Mouse (Mus musculus) induced T-regulatory cell, adult 2 months (primary cell): ENCODE measurements at regions not wholly inside any gene's neighbourhood (a gene's known extent, or its start where the extent isn't known, plus 50 kb on each side); places are given as distances from the start of the nearest gene placed in this dataset.
"Not testable (repeated sequence)": the region's sequence is repeated elsewhere in the genome, so short reads cannot be mapped to it uniquely, and the experiment has no call there.

Experiments used
- DNase-seq: peaks from one replicate; pipeline ENCODE4 v3.0.0-alpha.2; 2012; ENCODE audit warnings: low read depth

DNA sequence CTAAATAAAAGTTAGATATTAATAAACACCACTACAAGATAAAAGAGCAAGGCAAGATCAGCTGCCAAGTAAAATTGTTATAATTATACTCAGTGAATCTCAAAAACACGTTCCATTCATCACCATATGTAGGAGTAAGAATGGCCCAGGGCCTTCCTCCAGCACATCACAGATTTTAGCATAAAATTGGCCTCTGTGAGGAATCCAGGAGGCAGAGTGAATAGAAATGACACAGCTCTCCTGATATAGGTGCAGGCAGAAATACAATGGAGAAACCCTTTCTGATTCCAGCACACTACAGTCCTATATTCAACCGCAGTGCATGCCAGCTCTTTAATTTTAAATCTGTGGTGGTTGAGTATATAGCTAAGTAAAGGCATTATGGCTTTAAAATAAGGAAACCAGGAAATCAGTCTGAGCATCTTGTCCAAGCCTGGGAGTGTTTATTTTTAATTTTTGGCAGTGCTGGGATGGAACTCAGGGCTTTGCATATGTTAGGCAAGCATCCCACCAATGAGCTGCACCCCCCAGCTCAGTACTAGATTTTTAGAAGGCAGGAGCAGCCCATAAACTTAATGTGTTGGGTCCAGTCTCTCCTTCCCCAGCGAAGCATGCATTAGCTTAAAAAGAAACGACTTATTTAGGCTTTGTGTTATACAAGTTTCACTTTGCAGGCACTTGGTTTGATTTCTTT, 158.3 kb upstream of the Ptprz1 start:
- no peak for DNase-seq

DNA sequence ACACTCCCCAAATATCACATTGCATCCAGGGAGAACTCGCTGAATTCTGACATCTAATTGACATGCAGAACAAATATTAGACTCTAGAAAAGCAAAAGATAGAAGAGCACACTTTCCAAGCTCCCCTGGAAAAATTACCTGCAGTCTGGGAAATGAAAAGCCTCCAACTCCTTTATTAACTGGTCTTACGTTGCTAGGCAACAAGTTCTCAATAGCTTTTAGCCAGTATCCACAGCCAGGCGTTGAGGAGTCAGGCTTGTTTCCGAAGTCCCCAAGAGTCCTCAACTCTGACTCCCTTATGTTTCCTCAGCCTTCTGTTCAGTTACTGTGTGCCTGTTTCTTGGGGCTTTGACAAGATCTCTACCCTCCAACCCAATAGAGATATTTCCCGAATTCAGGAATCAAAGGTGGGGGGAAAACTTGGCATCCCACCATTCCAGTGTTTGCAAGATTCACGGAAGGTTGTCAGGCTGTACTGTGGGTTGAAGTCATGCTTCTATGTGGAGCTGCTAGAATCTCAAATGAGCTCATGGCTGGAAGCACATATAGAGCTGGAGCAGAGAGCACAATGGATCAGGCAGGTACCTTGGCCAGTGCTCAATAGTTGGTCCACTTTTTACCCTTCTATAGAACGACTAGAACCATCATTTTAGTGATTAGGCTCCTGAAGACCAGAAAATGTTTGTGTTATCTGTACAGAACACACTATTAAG, 159.0 kb upstream of the Ptprz1 start:
- DNase-seq = no peak

DNA sequence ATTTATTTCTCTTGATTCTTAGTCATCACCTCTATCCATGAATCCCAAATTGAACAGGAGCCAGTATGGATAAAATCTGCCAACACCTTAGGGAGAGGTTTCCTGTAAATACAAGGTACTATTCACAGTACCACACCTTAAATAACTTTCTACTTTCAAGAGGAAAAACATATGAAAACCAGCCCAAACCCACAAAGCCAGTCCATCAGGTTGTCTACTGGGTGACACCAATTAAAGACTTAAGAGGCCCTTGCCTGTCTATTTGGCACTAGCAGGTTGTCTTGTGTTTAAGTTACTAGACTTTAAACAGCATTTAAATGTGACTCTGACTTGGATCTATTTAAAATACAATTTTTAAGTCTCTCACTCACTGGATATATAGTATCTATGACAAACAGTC, 177.1 kb upstream of the Ptprz1 start:
- DNase-seq = no peak

DNA sequence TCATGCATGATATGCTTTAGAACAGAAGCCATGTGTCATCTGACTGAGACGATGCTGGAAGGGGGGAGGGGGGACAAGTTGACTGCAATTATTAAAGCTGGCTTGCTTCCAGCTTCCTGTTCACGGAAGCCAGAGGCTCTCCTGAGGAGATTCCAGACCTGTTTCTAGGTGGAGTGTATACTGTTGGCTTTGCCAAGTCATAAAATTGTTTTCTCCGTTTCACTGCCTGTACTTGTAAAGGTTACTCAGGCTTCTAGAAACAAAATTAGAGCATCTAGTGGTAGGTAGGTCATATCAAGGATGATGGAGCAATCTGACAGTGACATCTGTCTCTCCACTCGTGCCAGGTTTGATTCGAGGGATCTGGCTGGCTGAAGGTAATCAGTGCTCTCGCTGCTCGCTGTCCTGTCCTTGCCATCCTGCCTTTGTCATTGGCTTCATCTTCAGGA, 186.6 kb upstream of the Ptprz1 start:
- DNase-seq = no peak

DNA sequence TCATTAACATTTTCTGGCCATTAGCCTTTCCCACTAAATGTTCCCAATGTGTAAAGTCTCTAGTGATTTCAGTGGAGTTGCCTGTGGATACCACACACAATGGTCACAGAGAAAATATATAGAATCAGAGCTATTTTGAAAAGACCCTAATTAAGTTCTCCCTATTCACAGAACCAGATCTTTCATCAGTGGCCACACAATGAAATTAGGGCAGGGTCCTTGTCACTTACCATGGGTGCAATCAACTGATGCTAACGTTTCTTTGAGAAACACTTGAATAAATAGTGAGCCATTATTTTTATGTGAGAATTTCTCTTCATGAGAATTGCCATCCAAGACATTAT, 200.7 kb upstream of the Ptprz1 start:
- no peak for DNase-seq

DNA sequence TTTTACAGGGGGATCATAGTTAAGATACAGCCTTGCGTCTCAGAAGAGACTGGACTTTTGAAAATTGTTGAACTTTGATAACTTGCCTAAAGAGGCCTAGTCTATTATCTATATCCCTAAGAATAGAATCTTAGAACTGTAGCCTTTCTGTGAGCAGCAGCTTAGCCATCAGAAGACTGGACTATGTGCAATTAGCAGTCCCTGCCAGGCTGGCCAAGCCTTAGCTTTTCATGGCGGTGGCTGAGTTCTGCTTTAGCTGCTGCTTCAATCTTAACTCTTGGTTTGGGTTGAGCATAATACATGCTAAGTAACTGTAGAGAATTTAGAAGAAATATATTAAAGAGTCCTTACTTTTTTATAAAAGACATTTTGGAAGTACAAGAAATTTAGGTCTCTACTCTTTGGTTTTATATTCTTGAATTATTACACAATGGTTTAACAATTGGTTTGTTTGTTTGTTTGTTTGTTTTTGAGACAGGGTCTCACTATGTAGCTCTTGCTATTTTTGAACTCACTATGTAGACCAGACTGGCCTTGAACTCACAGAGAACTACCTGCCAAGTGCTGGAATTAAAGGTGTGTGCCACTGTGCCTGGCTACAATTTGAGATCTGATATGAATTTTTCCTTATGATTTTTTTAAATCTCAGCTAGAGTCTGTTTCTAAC, 201.2 kb upstream of the Ptprz1 start:
- no peak for DNase-seq

DNA sequence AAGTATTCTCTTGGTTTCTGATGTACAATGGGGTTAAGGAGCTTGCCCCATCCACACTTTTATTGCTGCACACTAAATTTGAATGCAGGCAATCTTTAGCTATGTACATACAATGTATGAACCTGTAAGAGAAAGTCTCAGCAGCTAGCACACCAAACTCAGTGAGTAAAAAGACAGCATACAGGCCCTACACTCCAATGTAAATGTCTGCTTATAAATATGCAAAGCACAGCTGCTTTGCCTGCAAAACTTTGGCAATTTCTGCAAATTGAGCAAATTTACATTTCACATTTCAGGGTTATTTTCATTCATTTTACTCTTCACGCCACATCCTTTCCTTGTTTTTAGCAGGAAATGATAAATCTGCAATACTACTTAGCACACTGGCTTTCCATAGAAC, 203.8 kb upstream of the Ptprz1 start:
- DNase-seq = no peak

DNA sequence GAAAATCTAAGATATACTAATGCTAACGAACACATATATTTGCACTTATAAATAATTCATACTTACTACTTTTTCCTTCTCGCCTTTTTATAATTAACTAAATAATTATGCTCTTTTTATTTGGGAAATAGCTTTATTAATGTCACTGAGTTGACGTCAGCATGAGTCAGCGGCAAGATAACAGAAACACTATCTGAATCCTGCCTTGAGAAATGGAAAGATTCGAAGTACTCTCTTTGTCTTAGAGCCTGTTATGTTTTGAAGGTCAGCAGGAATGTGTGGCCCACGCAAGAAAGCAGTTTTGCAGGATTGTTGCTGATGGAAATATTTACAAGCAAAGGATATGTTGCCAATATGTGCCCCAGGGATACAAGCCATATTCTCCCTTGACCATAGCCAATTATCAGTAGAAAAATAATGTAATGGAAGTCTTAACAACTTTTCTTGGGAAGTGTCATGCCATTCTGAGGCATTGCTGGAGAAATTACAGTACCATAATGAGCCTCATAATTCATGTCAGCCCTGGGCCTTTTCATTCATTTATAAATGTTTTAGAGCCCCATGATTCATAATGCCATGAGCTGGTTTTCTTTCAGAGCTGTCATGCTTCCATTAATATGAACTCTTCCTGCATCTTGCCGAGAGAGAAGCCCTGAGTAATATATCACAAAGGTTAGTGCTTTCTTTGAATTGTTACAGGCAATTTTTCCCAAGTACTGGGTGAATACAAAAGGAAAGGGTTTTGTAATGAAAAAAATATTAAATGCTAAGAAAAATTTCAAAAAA, 206.9 kb upstream of the Ptprz1 start:
- no peak for DNase-seq

DNA sequence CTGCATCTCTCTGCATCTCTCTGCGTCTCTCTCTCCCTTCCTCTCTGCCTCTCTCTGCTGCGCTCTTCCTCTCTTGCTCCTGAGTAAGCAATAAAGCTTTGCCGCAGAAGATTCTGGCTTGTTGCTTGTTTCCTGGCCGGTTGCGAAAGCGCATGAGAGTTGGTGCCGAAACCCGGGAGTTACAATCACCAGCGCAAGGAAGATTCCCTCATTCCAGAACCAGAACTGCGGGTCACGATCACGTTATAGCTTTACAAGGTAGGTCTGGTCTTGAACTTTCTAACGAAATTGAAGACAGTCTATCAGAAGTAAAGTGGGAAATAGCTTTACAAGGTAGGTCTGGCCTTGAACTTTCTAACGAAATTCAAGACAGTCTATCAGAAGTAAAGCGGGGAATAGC, 217.9 kb upstream of the Ptprz1 start:
- DNase-seq = not testable (repeated sequence)

DNA sequence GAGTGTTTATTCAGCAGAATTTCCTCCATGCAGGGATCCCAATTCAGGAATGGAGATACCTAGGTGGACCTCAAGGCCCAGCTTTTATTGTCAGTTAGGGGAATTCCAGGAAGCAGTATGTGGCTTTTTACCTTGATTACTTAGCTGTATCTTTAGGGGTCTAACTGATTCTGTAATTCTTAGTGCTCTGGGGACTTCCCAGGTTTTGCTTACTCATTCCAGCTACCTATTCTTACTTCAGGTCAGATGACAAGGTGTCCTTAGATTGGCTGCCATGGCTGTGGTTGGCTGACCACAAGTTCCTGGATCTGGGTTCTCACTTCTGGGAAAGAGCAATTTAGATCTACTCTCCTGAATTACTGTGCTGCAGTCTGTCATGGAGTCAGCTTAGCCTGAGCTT, 235.2 kb upstream of the Ptprz1 start:
- no peak for DNase-seq

DNA sequence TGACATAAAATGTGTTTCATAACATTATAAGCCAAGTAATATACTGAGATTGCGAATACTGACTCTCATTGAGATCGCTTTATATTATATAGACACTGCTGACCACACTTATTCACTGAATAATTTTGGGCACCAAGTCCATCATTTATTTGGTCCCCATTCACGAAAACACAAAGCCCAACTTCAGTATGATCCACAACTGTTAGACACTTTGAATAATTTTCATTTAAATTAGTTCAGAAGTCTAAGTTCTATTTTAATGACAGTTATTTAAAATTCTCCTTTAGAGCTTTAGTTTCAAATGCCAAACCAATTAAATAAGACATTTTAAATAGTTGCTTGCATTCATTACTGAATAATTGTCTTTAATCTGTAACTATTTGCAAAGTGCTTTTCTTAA, 240.2 kb upstream of the Ptprz1 start:
- DNase-seq = no peak

DNA sequence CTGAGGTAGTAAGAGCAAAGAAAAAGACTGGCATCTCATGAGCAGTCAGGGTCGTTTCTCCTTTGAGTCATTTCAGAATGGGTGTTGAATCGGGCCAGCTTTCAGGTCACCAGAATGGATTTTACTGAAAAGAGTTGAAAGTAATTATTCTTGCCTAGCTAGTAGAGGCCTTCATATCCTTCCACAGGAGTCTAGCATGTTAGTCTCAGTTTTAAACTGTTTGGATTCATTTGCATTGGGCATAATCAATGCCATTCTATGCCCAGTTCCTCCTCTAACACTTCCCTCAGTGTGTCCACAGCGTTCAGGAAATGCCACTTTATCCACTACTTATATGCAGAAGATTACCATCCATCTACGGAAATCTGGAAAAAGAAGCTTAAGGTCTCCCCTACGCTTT, 240.6 kb upstream of the Ptprz1 start:
- DNase-seq = no peak

DNA sequence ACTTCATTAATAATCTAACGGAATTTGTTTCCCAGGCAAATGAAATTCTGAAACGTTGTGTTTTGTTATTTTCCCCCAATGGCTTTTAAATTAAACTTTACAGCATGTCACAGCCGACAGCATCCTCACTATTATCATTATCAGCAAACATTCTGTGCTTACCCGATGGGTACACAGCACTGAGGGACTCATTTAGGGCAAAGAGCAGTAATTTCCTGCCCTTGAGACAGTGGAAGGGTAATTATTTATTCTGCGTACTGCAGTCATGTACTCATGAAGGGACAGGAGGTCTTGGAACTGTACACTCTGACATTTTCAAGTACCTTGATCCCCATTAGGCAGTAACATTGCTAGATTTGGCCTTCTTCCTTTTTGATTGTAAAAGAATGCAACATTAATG, 235.5 kb upstream of the Fam3c start:
- DNase-seq = no peak

DNA sequence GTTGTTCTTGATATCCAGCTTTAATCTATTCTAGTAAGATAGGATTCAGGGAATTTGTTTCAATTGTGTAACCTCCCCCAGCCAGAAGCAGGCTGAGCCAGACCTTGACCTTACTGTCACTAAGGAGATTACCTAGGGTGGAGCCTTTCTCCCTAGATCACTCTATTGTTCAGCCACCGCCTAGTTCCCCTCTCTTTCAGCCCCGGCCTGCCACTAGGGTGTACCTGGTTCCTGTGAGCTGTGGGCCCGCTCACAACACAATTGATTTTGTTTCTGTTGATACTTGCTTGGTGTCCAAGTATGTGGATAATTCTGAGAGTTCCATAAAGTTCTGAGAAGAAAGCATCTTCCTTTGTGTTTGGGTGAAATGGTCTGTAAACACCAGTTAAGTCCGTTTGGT, 228.8 kb upstream of the Fam3c start:
- no peak for DNase-seq

DNA sequence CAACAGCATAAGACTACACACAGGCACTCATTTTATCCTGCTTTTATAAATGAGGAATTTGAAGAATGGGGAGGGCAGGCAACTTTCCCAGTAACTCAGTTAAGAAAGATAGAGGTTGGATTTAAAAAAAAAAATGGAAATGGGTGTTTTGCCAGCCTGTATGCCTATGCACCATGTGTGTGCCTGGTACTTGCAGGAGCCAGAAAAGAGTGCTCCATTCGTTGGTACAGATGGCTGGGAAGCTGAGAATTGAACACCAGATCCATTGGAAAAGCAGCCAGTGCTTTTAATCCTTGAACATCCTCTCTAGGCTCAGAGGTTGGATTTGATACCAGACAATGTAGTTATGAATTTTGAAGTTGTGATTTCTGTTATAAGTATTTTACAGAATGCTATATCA, 216.9 kb upstream of the Fam3c start:
- no peak for DNase-seq

DNA sequence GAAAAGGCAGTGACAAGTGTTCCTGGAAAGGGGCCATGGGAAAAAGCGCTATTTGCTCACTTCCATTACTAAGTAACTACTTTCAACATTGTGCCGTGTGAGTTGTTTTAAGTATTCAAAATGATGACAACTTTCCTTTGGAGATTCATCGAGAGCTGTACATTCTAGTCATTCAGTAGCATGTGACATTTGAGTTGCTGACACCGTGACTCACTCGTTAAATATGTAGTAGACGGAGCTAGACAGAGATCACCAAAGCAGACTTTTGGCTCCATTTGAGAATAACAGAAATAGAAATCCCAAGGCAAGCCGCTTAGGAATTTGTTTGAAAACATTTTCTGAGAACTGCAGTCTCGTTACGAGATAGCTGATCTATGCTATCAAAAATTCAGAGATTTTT, 211.8 kb upstream of the Fam3c start:
- no peak for DNase-seq

DNA sequence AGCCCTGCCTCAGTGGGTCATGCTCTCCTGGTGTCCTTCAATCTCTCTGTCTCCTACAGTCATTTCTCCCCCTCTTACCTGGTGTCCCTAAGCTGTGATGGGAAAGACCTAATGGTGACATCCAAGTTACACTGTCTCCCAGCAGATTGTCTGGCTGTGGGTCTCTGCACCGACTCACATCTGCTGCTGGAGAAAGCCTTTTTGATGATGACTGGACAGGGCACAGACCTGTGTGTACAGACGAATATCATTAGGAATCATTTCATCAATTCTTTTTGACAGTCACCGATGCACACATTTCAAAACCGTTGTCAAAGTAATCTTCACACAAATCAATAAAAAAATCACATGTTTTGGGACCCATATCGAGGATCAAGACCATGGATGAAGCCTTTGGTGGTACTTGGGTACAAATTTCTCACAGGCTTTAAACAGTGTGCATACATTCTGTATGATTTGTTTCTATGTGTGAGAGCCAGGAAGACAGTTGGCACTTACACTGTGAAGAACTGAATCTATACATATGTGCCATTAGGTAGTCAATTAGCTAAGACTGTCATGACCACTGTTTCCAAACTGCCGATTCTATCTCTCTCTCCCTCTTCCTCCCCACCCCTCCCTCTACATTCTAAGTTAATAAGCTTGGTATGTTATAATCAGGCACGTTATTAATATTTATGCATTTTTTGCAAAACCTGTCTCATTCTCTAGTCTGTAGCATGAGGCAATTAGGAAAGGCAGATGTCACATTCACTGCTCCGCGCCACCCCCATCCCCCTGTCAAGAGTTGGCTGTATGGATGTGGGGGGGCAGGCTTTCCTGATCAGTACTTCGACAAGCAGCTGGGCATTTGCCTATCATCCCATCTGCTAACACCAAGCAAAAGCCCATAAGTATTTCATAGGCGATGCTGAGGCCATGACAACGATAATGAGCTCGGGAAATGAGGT, 192.5 kb upstream of the Fam3c start:
- DNase-seq = no peak

DNA sequence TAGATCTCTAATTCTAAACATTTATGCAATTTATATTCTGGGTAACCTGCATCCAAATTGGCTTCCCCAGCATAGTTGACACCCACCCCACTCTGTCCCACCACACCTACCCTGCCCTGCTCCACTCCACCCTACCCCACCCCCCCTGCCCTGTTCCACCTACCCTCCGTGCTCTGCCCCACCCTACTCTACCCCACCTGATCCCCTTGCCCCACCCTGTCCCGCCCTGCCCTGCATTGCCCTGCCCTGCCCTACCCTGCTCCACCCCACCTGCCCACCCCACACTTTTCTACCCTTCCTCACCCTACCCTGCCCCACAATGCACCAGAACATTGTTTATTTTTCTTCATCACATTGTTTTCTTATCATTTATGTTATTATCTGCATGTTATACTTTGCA, 185.6 kb upstream of the Fam3c start:
- no peak for DNase-seq

DNA sequence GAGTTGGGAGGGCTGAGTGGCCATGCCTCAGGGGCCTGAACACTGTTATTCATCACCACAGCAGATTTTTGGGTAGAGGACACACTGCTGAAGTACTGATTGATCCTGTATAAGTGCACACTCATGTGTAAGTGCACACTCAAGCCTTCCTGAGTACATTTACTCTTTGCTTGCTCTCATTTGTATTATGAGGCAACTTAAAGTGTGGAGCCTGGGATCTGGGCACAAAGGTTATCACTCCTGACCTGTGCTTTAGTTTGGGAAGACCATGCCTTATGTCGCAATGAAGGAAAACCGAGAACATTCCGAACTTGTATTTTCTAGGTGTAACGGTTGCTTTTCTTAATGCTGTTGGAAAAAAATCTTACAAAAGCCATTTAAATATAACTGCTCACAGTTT, 182.2 kb upstream of the Fam3c start:
- no peak for DNase-seq

DNA sequence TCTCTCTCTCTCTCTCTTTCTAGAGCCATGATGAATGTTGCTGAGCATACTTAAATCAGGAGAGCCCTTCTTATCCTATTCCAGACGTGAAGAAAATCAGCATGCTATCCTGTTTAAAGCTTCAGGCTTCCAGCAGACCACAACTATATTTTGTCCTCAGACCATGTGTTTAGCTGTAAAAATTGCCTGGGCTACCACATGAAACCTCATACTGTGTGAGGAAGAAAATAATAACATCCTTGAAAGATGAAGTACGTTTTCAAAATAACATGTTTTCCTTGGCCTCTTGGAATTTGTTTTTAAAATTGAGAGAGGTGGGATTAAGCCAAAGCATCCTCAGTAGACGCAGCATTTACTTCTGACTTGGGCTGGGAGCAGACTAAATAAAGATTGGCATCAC, 168.3 kb upstream of the Fam3c start:
- no peak for DNase-seq

DNA sequence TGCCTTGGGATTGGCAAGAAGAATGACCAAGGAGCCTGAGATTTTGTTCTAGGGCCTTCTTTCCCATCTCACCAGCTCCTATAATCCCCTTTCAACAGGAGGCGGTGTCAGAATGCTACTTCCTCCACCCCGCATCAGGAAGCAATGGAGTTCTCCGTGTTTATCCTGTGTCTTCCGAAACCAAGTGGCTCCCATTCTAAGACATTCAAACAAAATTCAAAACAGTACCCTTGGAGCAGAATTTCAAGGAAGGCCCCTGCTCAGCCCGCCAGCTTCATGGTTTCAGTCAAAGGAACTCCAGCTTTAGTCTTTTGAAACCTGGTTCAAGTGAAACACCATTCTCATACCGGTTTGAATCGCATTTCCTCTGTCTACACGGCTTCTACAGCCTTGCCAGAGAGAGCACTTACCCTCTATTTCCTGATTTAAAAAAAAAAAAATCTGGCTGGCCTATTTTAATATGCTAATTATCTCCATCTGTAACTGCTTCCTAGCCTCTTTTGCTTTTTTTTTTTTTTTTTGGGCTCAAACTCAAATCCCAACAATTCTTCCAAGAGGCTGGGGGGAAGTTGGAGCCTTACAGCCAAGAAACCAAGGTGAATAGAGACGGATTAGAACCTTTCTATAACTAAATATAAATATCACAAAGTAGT, 167.7 kb upstream of the Fam3c start:
- no peak for DNase-seq
